Mouse (Mus musculus) cerebellum, adult 2 months (tissue): ENCODE measurements around the gene Zbtb16.

Source experiments
- CTCF ChIP-seq: fragments of 200-500 bp; IDR thresholded peaks from 2 replicates; pipeline ENCODE4 v1.5.1; 2011; ENCODE audit warnings: low read depth, mild to moderate bottlenecking, control low read depth, low read length, moderate library complexity, borderline replicate concordance; ENCODE audit not compliant: insufficient read depth
- POLR2A ChIP-seq: fragments of 200-500 bp; IDR thresholded peaks from 2 replicates; pipeline ENCODE4 v1.6.1; 2011; ENCODE audit warnings: low read length, control low read depth, borderline replicate concordance; ENCODE audit not compliant: insufficient read depth

DNA sequence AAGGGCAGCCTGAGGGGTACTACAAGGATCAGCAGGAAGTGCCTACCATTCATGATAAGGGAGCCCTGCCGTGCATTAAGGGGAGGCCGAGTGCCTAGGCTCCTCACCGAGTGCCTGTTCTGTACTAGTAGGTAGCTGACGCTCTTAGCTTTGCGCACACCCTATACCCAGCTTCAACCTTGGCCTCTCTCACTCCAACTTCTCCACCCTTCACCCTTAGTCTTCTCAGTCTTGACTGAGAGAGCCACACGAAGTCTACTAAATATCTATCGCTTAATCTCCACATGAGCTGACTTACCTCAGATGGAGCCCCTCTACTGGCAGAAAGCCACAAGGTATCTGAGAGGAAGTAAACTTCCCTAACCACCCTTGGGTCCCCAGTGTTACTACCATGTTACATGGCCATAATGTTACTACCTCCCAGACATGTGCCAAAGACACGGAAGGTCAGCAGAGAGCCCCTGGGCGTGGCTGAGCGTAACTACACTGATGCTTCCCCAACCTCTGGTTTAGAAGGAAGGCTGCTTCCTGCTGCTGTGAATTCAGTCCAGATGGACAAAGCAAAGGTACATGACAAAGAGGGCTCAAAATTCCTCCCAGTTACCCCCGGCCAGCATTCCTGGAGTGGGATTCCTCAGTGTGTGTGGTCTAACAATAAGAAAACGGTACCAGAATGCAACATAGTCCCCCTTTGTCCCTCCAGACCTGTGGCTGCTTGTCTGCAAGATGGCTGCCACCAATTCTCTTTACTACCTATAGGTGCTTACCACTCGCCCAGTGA, 122.8 kb downstream of the Zbtb16 start:
- TF ChIP-seq CTCF (no peak), POLR2A (no peak)
